Mouse (Mus musculus) limb, embryonic 11.5 days (tissue): ENCODE results near the gene Katnb1. TPM values are rescaled to one million over a fixed set of nuclear protein-coding genes. Genes with fewer than 3 reads are reported as not detected.

Experiments used
- ATAC-seq: fragments of 200-750 bp; cut with Nextera tagmentation; 2 replicates; pipeline ENCODE4 v1.8.0; 2017; ENCODE audit warnings: low read depth; ENCODE audit not compliant: insufficient number of reproducible peaks, low FRiP score, low TSS enrichment
- DNase-seq: peaks from one replicate; pipeline ENCODE4 v3.0.0-alpha.2; 2015; ENCODE audit warnings: low spot score
- H3K27ac ChIP-seq: fragments of 300-500 bp; sonication (generic); replicated peaks from 2 replicates; pipeline ENCODE4 v1.5.1; 2014; ENCODE audit warnings: low read depth, mild to moderate bottlenecking, low read length
- H3K27me3 ChIP-seq: fragments of 300-500 bp; sonication (generic); 2 replicates; pipeline ENCODE4 v1.6.1; 2014; ENCODE audit warnings: mild to moderate bottlenecking, low read length, mixed read lengths; ENCODE audit not compliant: control insufficient read depth, insufficient read depth
- H3K36me3 ChIP-seq: fragments of 300-500 bp; sonication (generic); 2 replicates; pipeline ENCODE4 v1.6.1; 2014; ENCODE audit warnings: mild to moderate bottlenecking, low read length, moderate library complexity, mixed read lengths; ENCODE audit not compliant: control insufficient read depth, insufficient read depth
- H3K4me1 ChIP-seq: fragments of 300-500 bp; sonication (generic); 2 replicates; pipeline ENCODE4 v1.6.1; 2014; ENCODE audit warnings: low read length, mixed read lengths; ENCODE audit not compliant: control insufficient read depth, insufficient read depth
- H3K4me2 ChIP-seq: fragments of 300-500 bp; sonication (generic); 2 replicates; pipeline ENCODE4 v1.6.1; 2014; ENCODE audit warnings: low read depth, mild to moderate bottlenecking, moderate library complexity; ENCODE audit not compliant: severe bottlenecking
- H3K4me3 ChIP-seq: fragments of 300-500 bp; sonication (generic); 2 replicates; pipeline ENCODE4 v1.5.1; 2014; ENCODE audit warnings: low read depth, low read length
- H3K9ac ChIP-seq: fragments of 300-500 bp; sonication (generic); 2 replicates; pipeline ENCODE4 v1.6.1; 2014; ENCODE audit warnings: mild to moderate bottlenecking, low read length
- H3K9me3 ChIP-seq: fragments of 300-500 bp; sonication (generic); 2 replicates; pipeline ENCODE4 v1.6.1; 2016; ENCODE audit warnings: low read length; ENCODE audit not compliant: control insufficient read depth
- WGBS: fragments of 180-500 bp; shearing (Covaris S2); extraction: QIAGEN DNeasy Blood & Tissue Kit; methylation state at CpG from one replicate; pipeline ENCODE4 v1.1.7; 2014; 5-methylcytosine and 5-hydroxymethylcytosine counted together
- polyA plus RNA-seq: library from polyadenylated mRNA; unstranded; fragments of >200 nt; fragmentation: Nextera tagmentation; extraction: Ambion mirVana; gene quantifications from 2 replicates; pipeline ENCODE4 v1.2.1, GENCODE M21; 2014

Gene Katnb1
- polyA plus RNA-seq, 1 experiment from 2014 or later = 23.6 TPM

GRCm38 (mm10) chr8:95099009-95099408, 18.0 kb downstream of the Katnb1 start:
- no peaks in the 10 kb centered on the region for H3K27me3 ChIP-seq
- H3K4me3 ChIP-seq = no peak overlapping the region
- ATAC-seq (no peak), DNase-seq (peak; percentile 82)
- no peaks in the 10 kb centered on the region for H3K9me3 ChIP-seq
- no peak overlapping the region for H3K27ac ChIP-seq
- H3K4me1 ChIP-seq = no peaks in the 10 kb centered on the region
- H3K9ac ChIP-seq = no peak overlapping the region
- H3K4me2 ChIP-seq = no peak overlapping the region
- WGBS = 25% methylated on average over 5 of the region's 5 CpGs
- peaks cover 4% of the 10 kb centered on the region for H3K36me3 ChIP-seq

- 78% methylated on average over 4 of the region's 4 CpGs for WGBS
- no peaks in the 10 kb centered on the region for H3K4me1 ChIP-seq
- no peak overlapping the region for H3K27ac ChIP-seq
- H3K9ac ChIP-seq = no peak overlapping the region
- H3K36me3 ChIP-seq = peaks cover 2% of the 10 kb centered on the region
- no peak overlapping the region for H3K4me2 ChIP-seq
- H3K4me3 ChIP-seq = no peak overlapping the region
- DNase-seq = no peak
- H3K27me3 ChIP-seq = no peaks in the 10 kb centered on the region
- no peak for ATAC-seq
- no peaks in the 10 kb centered on the region for H3K9me3 ChIP-seq
Measured at GRCm38 (mm10) chr8:95101972-95102371, 21.0 kb downstream of the Katnb1 start.

GRCm38 (mm10) chr8:95107306-95107705, 26.3 kb downstream of the Katnb1 start:
- WGBS = 88% methylated on average over 13 of the region's 13 CpGs
- Histone ChIP-seq H3K4me1 (no peaks in the 10 kb centered on the region), H3K9me3 (no peaks in the 10 kb centered on the region), H3K27me3 (no peaks in the 10 kb centered on the region), H3K9ac (no peak overlapping the region), H3K27ac (no peak overlapping the region), H3K36me3 (no peaks in the 10 kb centered on the region), H3K4me2 (no peak overlapping the region), H3K4me3 (no peak overlapping the region)
- ATAC-seq = no peak
- DNase-seq = no peak

GRCm38 (mm10) chr8:95112594-95112993, 31.6 kb downstream of the Katnb1 start:
- 86% methylated on average over 3 of the region's 3 CpGs for WGBS
- Histone ChIP-seq H3K4me3 (no peak overlapping the region), H3K4me1 (no peaks in the 10 kb centered on the region), H3K27ac (no peak overlapping the region), H3K36me3 (no peaks in the 10 kb centered on the region), H3K9ac (no peak overlapping the region), H3K9me3 (no peaks in the 10 kb centered on the region), H3K27me3 (no peaks in the 10 kb centered on the region), H3K4me2 (no peak overlapping the region)
- DNase-seq = no peak
- no peak; the same call in 1 of the 2 replicates for ATAC-seq

GRCm38 (mm10) chr8:95113108-95113507, 32.1 kb downstream of the Katnb1 start:
- ATAC-seq = no peak
- Histone ChIP-seq H3K36me3 (no peaks in the 10 kb centered on the region), H3K27me3 (no peaks in the 10 kb centered on the region), H3K9ac (no peak overlapping the region), H3K9me3 (no peaks in the 10 kb centered on the region), H3K4me1 (no peaks in the 10 kb centered on the region), H3K27ac (no peak overlapping the region), H3K4me2 (no peak overlapping the region), H3K4me3 (no peak overlapping the region)
- no peak for DNase-seq
- WGBS = 84% methylated on average over 4 of the region's 4 CpGs

GRCm38 (mm10) chr8:95113750-95114149, 32.8 kb downstream of the Katnb1 start:
- no peak overlapping the region for H3K4me2 ChIP-seq
- H3K9ac ChIP-seq = no peak overlapping the region
- H3K36me3 ChIP-seq = no peaks in the 10 kb centered on the region
- no peaks in the 10 kb centered on the region for H3K27me3 ChIP-seq
- WGBS = 74% methylated on average over 3 of the region's 3 CpGs
- ATAC-seq (peak; percentile 47; the same call in 1 of the 2 replicates), DNase-seq (no peak)
- no peak overlapping the region for H3K4me3 ChIP-seq
- no peaks in the 10 kb centered on the region for H3K9me3 ChIP-seq
- no peaks in the 10 kb centered on the region for H3K4me1 ChIP-seq
- H3K27ac ChIP-seq = no peak overlapping the region

GRCm38 (mm10) chr8:95123455-95123854, 42.5 kb downstream of the Katnb1 start:
- H3K4me3 ChIP-seq = no peak overlapping the region
- H3K27ac ChIP-seq = no peak overlapping the region
- H3K36me3 ChIP-seq = no peaks in the 10 kb centered on the region; the same call in 1 of the 2 replicates
- WGBS = 91% methylated on average over 5 of the region's 5 CpGs
- no peak overlapping the region for H3K4me2 ChIP-seq
- H3K27me3 ChIP-seq = no peaks in the 10 kb centered on the region
- DNase-seq = no peak
- no peak for ATAC-seq
- H3K9ac ChIP-seq = no peak overlapping the region
- H3K9me3 ChIP-seq = no peaks in the 10 kb centered on the region
- no peaks in the 10 kb centered on the region for H3K4me1 ChIP-seq

- H3K27me3 ChIP-seq = no peaks in the 10 kb centered on the region
- ATAC-seq (no peak), DNase-seq (no peak)
- no peak overlapping the region for H3K9ac ChIP-seq
- no peaks in the 10 kb centered on the region; the same call in 1 of the 2 replicates for H3K36me3 ChIP-seq
- no peaks in the 10 kb centered on the region for H3K9me3 ChIP-seq
- WGBS = 88% methylated on average over 11 of the region's 11 CpGs
- H3K4me3 ChIP-seq = no peak overlapping the region
- no peak overlapping the region for H3K4me2 ChIP-seq
- no peaks in the 10 kb centered on the region for H3K4me1 ChIP-seq
- H3K27ac ChIP-seq = no peak overlapping the region
Measured at GRCm38 (mm10) chr8:95126497-95126896, 45.5 kb downstream of the Katnb1 start.

- Histone ChIP-seq H3K4me3 (no peak overlapping the region), H3K36me3 (no peaks in the 10 kb centered on the region; the same call in 1 of the 2 replicates), H3K9me3 (no peaks in the 10 kb centered on the region), H3K4me2 (no peak overlapping the region), H3K9ac (no peak overlapping the region), H3K27ac (no peak overlapping the region), H3K27me3 (no peaks in the 10 kb centered on the region), H3K4me1 (no peaks in the 10 kb centered on the region)
- ATAC-seq = no peak
- 81% methylated on average over 9 of the region's 9 CpGs for WGBS
- DNase-seq = no peak
Measured at GRCm38 (mm10) chr8:95127658-95128057, 46.7 kb downstream of the Katnb1 start.
